Comparison of ENCODE assay signal across 24 mouse cellular contexts in the genomic region with DNA sequence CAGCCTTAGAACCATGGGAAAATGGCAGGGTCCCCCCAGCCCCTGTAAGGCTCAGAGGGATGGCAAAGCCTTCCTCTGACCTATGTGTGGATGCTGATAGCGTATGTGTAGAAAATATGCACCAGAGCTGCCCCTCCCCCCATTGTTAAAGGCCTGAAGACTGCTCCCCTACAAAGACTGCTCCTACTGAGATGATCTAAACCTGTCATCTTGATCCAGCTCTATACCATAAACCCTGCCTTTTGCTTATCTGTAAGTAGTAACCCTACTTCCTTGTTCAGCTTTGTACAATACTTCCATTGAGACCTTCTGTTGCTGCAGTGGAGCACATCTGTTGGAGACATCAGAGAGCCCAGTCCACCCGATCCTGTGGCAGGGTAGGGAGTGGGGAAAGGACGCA. TPM values are rescaled to one million over a fixed set of nuclear protein-coding genes. Genes with fewer than 3 reads are reported as not detected.
DNase-seq lines count a peak whose midpoint lies in the region; ATAC-seq lines count a peak whose summit lies in the region.
"Had no signal": no experiment of that assay in that cellular context is flagged by ENCODE, and none has a peak within 500 bp of the region (broad histone marks: within the 10 kb centered on the region; RNA-seq: fewer than 3 reads in every experiment).

No protein-coding gene starts in this region.

- H3K27me3 ChIP-seq in intestine, embryonic 16.5 days (replicated peaks; ENCODE audit: control insufficient read depth, insufficient read depth, low read length): no peaks in the 10 kb centered on the region
- H3K27me3 ChIP-seq: embryonic facial prominence, embryonic 12.5 days; embryonic facial prominence, embryonic 15.5 days; heart, embryonic 12.5 days; heart, embryonic 15.5 days; hindbrain, embryonic 12.5 days had no signal

- H3K27ac ChIP-seq in intestine, embryonic 16.5 days (ENCODE audit: low read length): no peak overlapping the region; the same call in 1 of the 2 replicates
- H3K27ac ChIP-seq: embryonic facial prominence, embryonic 12.5 days; embryonic facial prominence, embryonic 15.5 days; gastrocnemius, adult 2 months; hindbrain, embryonic 12.5 days; hindbrain, postnatal 0 days had no signal

- H3K9me3 ChIP-seq in intestine, embryonic 16.5 days (ENCODE audit: control insufficient read depth, low read length): no peaks in the 10 kb centered on the region
- H3K9me3 ChIP-seq: embryonic facial prominence, embryonic 12.5 days; embryonic facial prominence, embryonic 15.5 days; heart, embryonic 12.5 days; heart, embryonic 15.5 days; hindbrain, embryonic 12.5 days had no signal

- WGBS in intestine, embryonic 16.5 days: 80% methylated on average over 3 of the region's 3 CpGs

- intact Hi-C loops in heart, postnatal 14 days (cut with DNase I): no loop called here
- intact Hi-C loops in left cerebral cortex, postnatal 10 days (cut with DNase I): no loop called here

- H3K36me3 ChIP-seq in intestine, embryonic 16.5 days (ENCODE audit: control insufficient read depth, insufficient read depth, low read length): no peaks in the 10 kb centered on the region
- H3K36me3 ChIP-seq: embryonic facial prominence, embryonic 12.5 days; embryonic facial prominence, embryonic 15.5 days; heart, embryonic 12.5 days; heart, embryonic 15.5 days; hindbrain, embryonic 12.5 days had no signal

- H3K9ac ChIP-seq in intestine, embryonic 16.5 days (ENCODE audit: low read depth, low read length): no peak overlapping the region
- H3K9ac ChIP-seq: embryonic facial prominence, embryonic 12.5 days; embryonic facial prominence, embryonic 15.5 days; forebrain, postnatal 0 days; heart, embryonic 12.5 days; heart, embryonic 15.5 days; hindbrain, embryonic 12.5 days had no signal

- ATAC-seq in intestine, embryonic 16.5 days: peak; percentile 43
- peak; percentile 44; the same call in 1 of the 2 replicates for ATAC-seq in megakaryocyte-erythroid progenitor cell, adult 5-6 weeks (replicated peaks; ENCODE audit: low FRiP score, low TSS enrichment, poor library complexity, severe bottlenecking)
- ATAC-seq: forebrain, embryonic 14.5 days; forebrain, postnatal 0 days; hindbrain, postnatal 0 days had no signal

- no peak overlapping the region for H3K4me2 ChIP-seq in intestine, embryonic 16.5 days (ENCODE audit: low read depth, low read length)
- H3K4me2 ChIP-seq: embryonic facial prominence, embryonic 12.5 days; embryonic facial prominence, embryonic 15.5 days; heart, embryonic 12.5 days; heart, embryonic 15.5 days; hindbrain, embryonic 12.5 days had no signal

- no peak overlapping the region for H3K4me3 ChIP-seq in intestine, embryonic 16.5 days (ENCODE audit: low read length)
- H3K4me3 ChIP-seq: embryonic facial prominence, embryonic 12.5 days; embryonic facial prominence, embryonic 15.5 days; gastrocnemius, adult 2 months; heart, embryonic 12.5 days; heart, embryonic 15.5 days; hindbrain, embryonic 12.5 days had no signal

- DNase-seq in heart, adult 11 months: peak; percentile 77
- no peak for DNase-seq in heart, postnatal 14 days
- no peak for DNase-seq in left cerebral cortex, postnatal 10 days (ENCODE audit: extremely low spot score in 1 of 2, low spot score in 2 of 2)
- no peak for DNase-seq in kidney, postnatal 4 days
- no peak for DNase-seq in lung, postnatal 14 days
- DNase-seq: adrenal gland, adult 2 months; adrenal gland, postnatal 14 days; cerebellum, adult 11 months; cerebellum, adult 2 months; cerebellum, adult 9-11 months; cerebellum, postnatal 25 days; forebrain, postnatal 0 days; gastrocnemius, adult 2 months; gastrocnemius, postnatal 14 days; heart, adult 18-20 months had no signal

- peaks cover 21% of the 10 kb centered on the region for H3K4me1 ChIP-seq in intestine, embryonic 16.5 days (ENCODE audit: control insufficient read depth, insufficient read depth, low read length)
- H3K4me1 ChIP-seq: embryonic facial prominence, embryonic 12.5 days; hindbrain, embryonic 12.5 days had no signal

RNA-seq across cellular contexts. Expression of a gene that starts 9.2 kb away (rescaled TPM):
- 10 to 100 TPM; 24.4 to 29.0 TPM for total RNA-seq in heart, postnatal 14 days (2021)
- polyA plus RNA-seq in intestine, embryonic 16.5 days (2015; fragmentation: Nextera tagmentation; extraction: Ambion mirVana): 11.3 and 13.7 TPM in 2 replicates
- 38.9 and 40.4 TPM in 2 replicates for total RNA-seq in megakaryocyte-erythroid progenitor cell, adult 5-6 weeks (2014; fragmentation: Nextera tagmentation)
- total RNA-seq in megakaryocyte-erythroid progenitor cell, adult 5-6 weeks (2017): 26.9 and 27.3 TPM in 2 replicates
- 10 to 100 TPM; 49.3 to 49.4 TPM for total RNA-seq in left cerebral cortex, postnatal 10 days (2021)

RNA-seq across cellular contexts. Expression of a gene that starts 9.3 kb away (rescaled TPM):
- 10 to 100 TPM; 11.4 to 11.6 TPM for total RNA-seq in heart, postnatal 14 days (2021)
- 4.8 and 5.1 TPM in 2 replicates for polyA plus RNA-seq in intestine, embryonic 16.5 days (2015; fragmentation: Nextera tagmentation; extraction: Ambion mirVana)
- 6.6 and 10.1 TPM in 2 replicates for total RNA-seq in megakaryocyte-erythroid progenitor cell, adult 5-6 weeks (2014; fragmentation: Nextera tagmentation)
- total RNA-seq in megakaryocyte-erythroid progenitor cell, adult 5-6 weeks (2017): 3.9 and 5.4 TPM in 2 replicates
- total RNA-seq in left cerebral cortex, postnatal 10 days (2021): 10 to 100 TPM in 1 of 2 experiments, 1 to 10 TPM in 1; 8.6 to 11.5 TPM
